ENCODE assay signal across 8 mouse cellular contexts in genomic region chr1:75445141-75445701, GRCm38 (mm10). TPM values are rescaled to one million over a fixed set of nuclear protein-coding genes. Genes with fewer than 3 reads are reported as not detected.
DNase-seq lines count a peak whose midpoint lies in the region; ATAC-seq and TF ChIP-seq lines count a peak whose summit lies in the region.

No protein-coding gene starts in this region.

- peaks cover 29% of the 10 kb centered on the region for H3K36me3 ChIP-seq in heart, embryonic 13.5 days
- peaks cover 0 to 27% of the 10 kb centered on the region in 2 experiments; a peak in 2 of 4 replicates for H3K36me3 ChIP-seq in MEL (ENCODE audit: control insufficient read depth in 1 of 2, insufficient read depth in 2 of 2, low read length in 2 of 2)
- H3K36me3 ChIP-seq in hindbrain, embryonic 10.5 days = peaks cover 14% of the 10 kb centered on the region

- no peak overlapping the region for H3K27ac ChIP-seq in heart, embryonic 13.5 days (replicated peaks)
- peak overlapping the region; percentile 85; the same call in 1 of the 2 replicates for H3K27ac ChIP-seq in MEL (ENCODE audit: control insufficient read depth, low read depth, low read length)
- H3K27ac ChIP-seq in hindbrain, embryonic 10.5 days = peak overlapping the region; percentile 84

- ATAC-seq in heart, embryonic 13.5 days (ENCODE audit: extremely low read depth, insufficient number of reproducible peaks, low FRiP score, low TSS enrichment) = no peak
- ATAC-seq in megakaryocyte-erythroid progenitor cell, adult 5-6 weeks (replicated peaks; ENCODE audit: low FRiP score, low TSS enrichment, poor library complexity, severe bottlenecking) = peak; percentile 16

- H3K4me3 ChIP-seq in heart, embryonic 13.5 days = peak overlapping the region; percentile 42; the same call in 1 of the 2 replicates
- peak overlapping the region; percentile 15 to 57; a peak in 3 of 4 replicates for H3K4me3 ChIP-seq in MEL (ENCODE audit: control insufficient read depth in 1 of 2, insufficient read depth in 1 of 2, low read depth in 2 of 2, low read length in 2 of 2)
- H3K4me3 ChIP-seq in hindbrain, embryonic 10.5 days = peak overlapping the region; percentile 47

- peak overlapping the region; percentile 72; the same call in 1 of the 2 replicates for H3K9ac ChIP-seq in heart, embryonic 13.5 days
- H3K9ac ChIP-seq in MEL (ENCODE audit: control insufficient read depth, low read depth, low read length, poor library complexity, severe bottlenecking) = peak overlapping the region; percentile 23

- H3K79me2 ChIP-seq in MEL (ENCODE audit: control insufficient read depth, insufficient read depth, low read length, poor library complexity) = no peaks in the 10 kb centered on the region; the same call in 1 of the 2 replicates

- no peak for TF ChIP-seq RAD21 in MEL (IDR thresholded peaks at IDR 0.05; ENCODE audit: low read depth, low read length)

- no peak for DNase-seq in heart, adult 8-10 months (ENCODE audit: low spot score)
- peak; percentile 53 for DNase-seq in MEL (ENCODE audit: low read depth, low spot score)
- peak; percentile 16 for DNase-seq in hindbrain, embryonic 10.5 days (ENCODE audit: low spot score)
- no peak for DNase-seq in embryo, embryonic 9.5 days (ENCODE audit: extremely low spot score)
- no peak for DNase-seq in thymus, postnatal 10 days (ENCODE audit: low spot score in 2 of 2)
- DNase-seq in gastrocnemius, postnatal 25 days = no peak

- no peak for TF ChIP-seq EP300 in MEL (IDR thresholded peaks at IDR 0.05; ENCODE audit: low read depth in 1 of 2, low read length in 2 of 2)

- TF ChIP-seq POLR2A in MEL (IDR thresholded peaks at IDR 0.05; ENCODE audit: control insufficient read depth in 1 of 2, insufficient read depth in 1 of 2, low read depth in 1 of 2, low read length in 2 of 2, poor library complexity in 1 of 2) = no peak

- no peak for TF ChIP-seq CTCF in MEL (IDR thresholded peaks at IDR 0.05 in 2 of 3, conservative IDR thresholded peaks at IDR 0.05 in 1 of 3; ENCODE audit: control insufficient read depth in 1 of 3, insufficient read depth in 1 of 3, low read depth in 2 of 3, low read length in 3 of 3, poor library complexity in 1 of 3, severe bottlenecking in 1 of 3)

- peak overlapping the region; percentile 72 for H3K4me2 ChIP-seq in heart, embryonic 13.5 days

- no peaks in the 10 kb centered on the region for H3K9me3 ChIP-seq in heart, embryonic 13.5 days
- no peaks in the 10 kb centered on the region for H3K9me3 ChIP-seq in MEL (replicated peaks; ENCODE audit: insufficient read depth, low read length)
- H3K9me3 ChIP-seq in hindbrain, embryonic 10.5 days = no peaks in the 10 kb centered on the region

- 10% methylated on average over 9 of the region's 9 CpGs for WGBS in heart, embryonic 13.5 days
- WGBS in hindbrain, embryonic 10.5 days = 17% methylated on average over 9 of the region's 9 CpGs

- H3K4me1 ChIP-seq in heart, embryonic 13.5 days = peaks cover 64% of the 10 kb centered on the region
- peaks cover 23 to 41% of the 10 kb centered on the region in 2 experiments; a peak in 3 of 4 replicates for H3K4me1 ChIP-seq in MEL (ENCODE audit: control insufficient read depth in 1 of 2, insufficient read depth in 2 of 2, low read length in 2 of 2)
- H3K4me1 ChIP-seq in hindbrain, embryonic 10.5 days (replicated peaks) = peaks cover 94% of the 10 kb centered on the region

- peaks cover 74% of the 10 kb centered on the region for H3K27me3 ChIP-seq in heart, embryonic 13.5 days (replicated peaks)
- no peaks in the 10 kb centered on the region; a peak in 1 of 4 replicates for H3K27me3 ChIP-seq in MEL (ENCODE audit: control insufficient read depth in 1 of 2, insufficient read depth in 2 of 2, low read length in 2 of 2)
- peaks cover 69% of the 10 kb centered on the region for H3K27me3 ChIP-seq in hindbrain, embryonic 10.5 days (ENCODE audit: insufficient read depth, poor library complexity, severe bottlenecking)

TF ChIP-seq in MEL, 35 proteins besides CTCF, POLR2A, EP300 and RAD21:
- TF ChIP-seq ETS1 (IDR thresholded peaks at IDR 0.05; ENCODE audit: low read depth, low read length) (peak; percentile 40), USF1 (IDR thresholded peaks at IDR 0.05; ENCODE audit: low read depth, low read length) (no peak), ZKSCAN1 (IDR thresholded peaks at IDR 0.05; ENCODE audit: low read depth, low read length) (no peak), RCOR1 (IDR thresholded peaks at IDR 0.05; ENCODE audit: low read depth, low read length) (no peak), NELFE (IDR thresholded peaks at IDR 0.05; ENCODE audit: low read depth, low read length) (no peak), POLR2AphosphoS5 (IDR thresholded peaks at IDR 0.05; ENCODE audit: borderline replicate concordance, low read depth, low read length) (no peak), TCF12 (IDR thresholded peaks at IDR 0.05; ENCODE audit: low read depth, low read length) (peak; percentile 41; the same call in 1 of the 2 replicates), E2F4 (IDR thresholded peaks at IDR 0.05; ENCODE audit: borderline replicate concordance, low read depth, low read length) (no peak), ZMIZ1 (IDR thresholded peaks at IDR 0.05; ENCODE audit: low read depth, low read length) (no peak)

RNA-seq across cellular contexts. Expression of gene Asic4, which starts 5.0 kb away (rescaled TPM):
- polyA plus RNA-seq in heart, embryonic 13.5 days (2015; fragmentation: Nextera tagmentation; extraction: Ambion mirVana) = 0.28 and 0.31 TPM in 2 replicates
- not detected for total RNA-seq in heart, adult 8-10 months (2022)
- total RNA-seq in MEL (2012; rRNA removed) = 0.19 TPM in 1 of 2 replicates, not detected in the other
- under 1 TPM in 1 of 2 experiments, not detected in 1; 0.18 TPM for polyA plus RNA-seq in MEL (2012; ENCODE audit: insufficient read depth in 1 of 2, insufficient read length in 2 of 2, low read depth in 1 of 2, low replicate concordance in 2 of 2, missing spikeins in 1 of 2)
- 3.8 and 9.3 TPM in 2 replicates for polyA plus RNA-seq in hindbrain, embryonic 10.5 days (2016; fragmentation: Nextera tagmentation; extraction: Ambion mirVana)
- total RNA-seq in megakaryocyte-erythroid progenitor cell, adult 5-6 weeks (2014; fragmentation: Nextera tagmentation) = not detected in 2 replicates
- total RNA-seq in megakaryocyte-erythroid progenitor cell, adult 5-6 weeks (2017) = not detected in 2 replicates
- total RNA-seq in gastrocnemius, postnatal 25 days (2021) = not detected

RNA-seq across cellular contexts. Expression of gene Gmppa, which starts 9.5 kb away (rescaled TPM):
- polyA plus RNA-seq in heart, embryonic 13.5 days (2015; fragmentation: Nextera tagmentation; extraction: Ambion mirVana) = 70.7 and 73.7 TPM in 2 replicates
- 10 to 100 TPM; 34.1 to 44.8 (median 40.8) TPM for total RNA-seq in heart, adult 8-10 months (2022)
- 63.8 and 65.0 TPM in 2 replicates for total RNA-seq in MEL (2012; rRNA removed)
- polyA plus RNA-seq in MEL (2012; ENCODE audit: insufficient read depth in 1 of 2, insufficient read length in 2 of 2, low read depth in 1 of 2, low replicate concordance in 2 of 2, missing spikeins in 1 of 2) = 100 to 1,000 TPM in 1 of 2 experiments, not detected in 1; 145 TPM
- 62.3 and 91.2 TPM in 2 replicates for polyA plus RNA-seq in hindbrain, embryonic 10.5 days (2016; fragmentation: Nextera tagmentation; extraction: Ambion mirVana)
- 70.3 and 92.5 TPM in 2 replicates for total RNA-seq in megakaryocyte-erythroid progenitor cell, adult 5-6 weeks (2014; fragmentation: Nextera tagmentation)
- total RNA-seq in megakaryocyte-erythroid progenitor cell, adult 5-6 weeks (2017) = 35.0 and 52.6 TPM in 2 replicates
- total RNA-seq in gastrocnemius, postnatal 25 days (2021) = 10 to 100 TPM; 32.0 to 37.2 TPM

RNA-seq across cellular contexts. Expression of gene Chpf, which starts 33.9 kb away (rescaled TPM):
- polyA plus RNA-seq in heart, embryonic 13.5 days (2015; fragmentation: Nextera tagmentation; extraction: Ambion mirVana) = 26.0 and 28.6 TPM in 2 replicates
- total RNA-seq in heart, adult 8-10 months (2022) = 10 to 100 TPM; 22.4 to 23.9 (median 23.6) TPM
- total RNA-seq in MEL (2012; rRNA removed) = 23.9 and 32.3 TPM in 2 replicates
- 10 to 100 TPM in 1 of 2 experiments, not detected in 1; 49.0 TPM for polyA plus RNA-seq in MEL (2012; ENCODE audit: insufficient read depth in 1 of 2, insufficient read length in 2 of 2, low read depth in 1 of 2, low replicate concordance in 2 of 2, missing spikeins in 1 of 2)
- 25.1 and 29.8 TPM in 2 replicates for polyA plus RNA-seq in hindbrain, embryonic 10.5 days (2016; fragmentation: Nextera tagmentation; extraction: Ambion mirVana)
- 3.1 and 4.0 TPM in 2 replicates for total RNA-seq in megakaryocyte-erythroid progenitor cell, adult 5-6 weeks (2014; fragmentation: Nextera tagmentation)
- 0.15 and 1.2 TPM in 2 replicates for total RNA-seq in megakaryocyte-erythroid progenitor cell, adult 5-6 weeks (2017)
- total RNA-seq in gastrocnemius, postnatal 25 days (2021) = 1 to 10 TPM; 5.5 to 7.9 TPM

RNA-seq across cellular contexts. Expression of gene Tmem198, which starts 34.1 kb away (rescaled TPM):
- 0.43 and 0.49 TPM in 2 replicates for polyA plus RNA-seq in heart, embryonic 13.5 days (2015; fragmentation: Nextera tagmentation; extraction: Ambion mirVana)
- under 1 TPM; 0.31 to 0.75 (median 0.42) TPM for total RNA-seq in heart, adult 8-10 months (2022)
- 0.33 and 0.65 TPM in 2 replicates for total RNA-seq in MEL (2012; rRNA removed)
- polyA plus RNA-seq in MEL (2012; ENCODE audit: insufficient read depth in 1 of 2, insufficient read length in 2 of 2, low read depth in 1 of 2, low replicate concordance in 2 of 2, missing spikeins in 1 of 2) = 1 to 10 TPM in 1 of 2 experiments, not detected in 1; 1.4 TPM
- polyA plus RNA-seq in hindbrain, embryonic 10.5 days (2016; fragmentation: Nextera tagmentation; extraction: Ambion mirVana) = 8.6 and 20.4 TPM in 2 replicates
- 0.49 TPM in 1 of 2 replicates, not detected in the other for total RNA-seq in megakaryocyte-erythroid progenitor cell, adult 5-6 weeks (2014; fragmentation: Nextera tagmentation)
- not detected in 2 replicates for total RNA-seq in megakaryocyte-erythroid progenitor cell, adult 5-6 weeks (2017)
- under 1 TPM; 0.36 to 0.43 TPM for total RNA-seq in gastrocnemius, postnatal 25 days (2021)

Comparison
In these comparisons a context has a peak if more than half of its experiments do, and no peak if none do; other contexts are left out.
1. DNase-seq: peak in MEL (single experiment) and hindbrain, embryonic 10.5 days (single experiment); none in heart, adult 8-10 months (single experiment), embryo, embryonic 9.5 days (single experiment), thymus, postnatal 10 days (0 of 2) and gastrocnemius, postnatal 25 days (single experiment).
2. Peak in every context shown above with its lines, with median percentiles within 50 percentile points of each other: H3K4me3 ChIP-seq.